Mouse (Mus musculus) thymus, adult 2 months (tissue): ENCODE measurements at regions not wholly inside any gene's neighbourhood (a gene's known extent, or its start where the extent isn't known, plus 50 kb on each side); places are given as distances from the start of the nearest gene placed in this dataset.

Source experiments
- CTCF ChIP-seq: fragments of 200-500 bp; IDR thresholded peaks from 2 replicates; pipeline ENCODE4 v1.5.1; 2012; ENCODE audit warnings: mild to moderate bottlenecking, control low read depth, low read length, moderate library complexity, borderline replicate concordance; ENCODE audit not compliant: control insufficient read depth, poor library complexity, insufficient read depth; ENCODE audit errors: extremely low read depth
- POLR2A ChIP-seq: fragments of 200-500 bp; IDR thresholded peaks from 2 replicates; pipeline ENCODE4 v1.6.1; 2012; ENCODE audit warnings: mild to moderate bottlenecking, low read length, control low read depth, moderate library complexity; ENCODE audit not compliant: control insufficient read depth, poor library complexity, insufficient read depth; ENCODE audit errors: extremely low read depth

DNA sequence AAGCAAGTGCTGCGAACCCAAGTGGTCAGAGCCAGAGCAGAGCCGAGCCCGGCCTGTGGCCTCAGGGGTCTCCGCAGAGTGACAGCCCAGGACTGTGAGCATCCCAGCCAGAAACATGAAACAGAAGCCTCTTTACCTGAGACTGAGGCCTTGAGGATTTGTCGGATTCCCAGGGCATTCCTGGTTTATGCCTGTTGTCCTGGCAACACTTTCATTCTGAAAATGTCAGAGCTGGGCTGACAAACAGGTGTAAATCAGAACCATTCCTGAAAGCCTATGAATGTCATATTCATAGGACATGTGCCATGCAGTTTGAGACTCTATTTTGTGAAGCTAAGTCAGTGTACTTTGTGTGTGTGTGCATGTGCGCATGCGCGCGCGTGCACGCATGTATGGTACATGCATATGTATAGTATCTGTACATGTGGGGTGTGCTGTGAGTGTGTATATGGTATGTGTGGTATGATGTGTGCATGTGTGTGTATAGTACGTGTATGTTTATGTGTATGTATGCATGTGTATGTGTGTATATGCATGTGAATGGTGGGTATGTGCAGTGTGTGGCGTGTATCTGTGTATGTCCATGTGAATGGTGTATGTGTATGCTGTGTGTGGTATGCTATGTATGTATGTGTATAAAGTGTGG, 152.9 kb downstream of the Trim29 start:
- TF ChIP-seq POLR2A (no peak), CTCF (no peak)
